Mouse (Mus musculus) spleen, adult 2 months (tissue): ENCODE measurements around the gene Stam.

ENCODE experiments used
- CTCF ChIP-seq: fragments of 200-500 bp; IDR thresholded peaks from 2 replicates; pipeline ENCODE4 v1.5.1; 2011; ENCODE audit warnings: mild to moderate bottlenecking, inconsistent platforms; ENCODE audit not compliant: insufficient read depth, insufficient read length, insufficient replicate concordance; ENCODE audit errors: extremely low read depth
- POLR2A ChIP-seq: fragments of 200-500 bp; IDR thresholded peaks from 2 replicates; pipeline ENCODE4 v1.6.1; 2011; ENCODE audit warnings: low read depth, low read length, inconsistent platforms

DNA sequence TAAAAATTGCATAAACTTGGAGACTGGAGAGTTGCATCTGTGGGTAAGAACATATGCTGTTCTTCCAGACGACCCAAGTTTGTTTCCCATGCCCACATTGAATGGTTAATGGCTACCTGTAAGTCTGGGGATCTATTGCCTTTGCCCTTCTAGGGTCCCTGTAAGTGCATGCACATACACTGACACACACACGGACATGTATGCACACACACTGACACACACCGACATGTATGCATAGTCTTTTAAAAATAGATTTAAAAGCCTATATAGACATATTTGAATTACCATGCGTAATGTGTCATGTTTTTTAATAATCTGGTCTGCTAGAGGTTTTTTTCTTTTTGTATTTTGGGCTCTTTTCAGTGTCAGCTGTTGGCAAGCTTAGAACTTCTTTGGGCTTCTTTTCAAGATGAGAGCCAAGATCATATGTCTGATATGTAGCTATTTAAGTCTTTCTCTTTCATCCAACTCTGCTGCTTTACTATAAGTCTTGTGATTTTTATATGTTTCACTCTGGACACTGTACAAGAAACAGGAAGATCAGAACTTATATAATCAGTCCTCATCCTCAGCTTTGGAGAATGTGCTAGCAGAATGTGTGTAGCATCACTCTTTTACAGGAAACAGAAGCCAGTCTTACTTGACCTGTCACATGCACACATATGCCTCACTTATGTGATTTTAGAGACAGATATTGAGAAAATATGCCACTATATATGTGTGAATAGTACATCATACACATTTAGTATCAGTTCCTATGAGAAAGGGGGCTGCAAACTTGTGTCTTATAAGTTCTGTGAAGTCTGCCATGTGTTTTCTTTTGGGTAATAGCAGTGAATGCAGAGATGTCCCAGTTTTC lies 58.8 kb downstream of the Stam start:
- TF ChIP-seq CTCF (no peak), POLR2A (no peak)
